Mouse (Mus musculus): Measurements from ENCODE around the gene Aff3. TPM values are rescaled to one million over a fixed set of nuclear protein-coding genes. Genes with fewer than 3 reads are reported as not detected.

Aff3 gene
- polyA plus RNA-seq, 1 experiment from 2014 or later, result 9.6 TPM

DNA sequence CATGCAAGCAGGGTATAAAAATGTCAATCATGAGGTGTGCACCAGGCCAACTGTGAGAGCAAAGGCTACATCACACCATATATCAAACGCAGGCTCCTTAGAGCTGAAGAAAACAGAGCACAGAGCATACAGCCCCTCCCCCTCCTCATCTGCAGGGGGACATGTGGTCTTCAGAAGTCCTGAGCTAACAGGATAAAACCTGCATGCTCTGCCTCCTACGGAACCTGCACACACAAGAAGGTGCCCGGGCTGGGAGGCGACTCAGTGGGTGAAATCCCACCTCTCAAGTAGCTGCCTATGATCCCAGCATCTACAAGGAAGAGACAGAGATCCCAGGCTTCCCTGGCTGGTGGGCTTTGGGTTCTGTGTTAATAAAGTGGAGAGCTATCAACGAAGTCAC lies 70.0 kb downstream of the Aff3 start:
- no peak overlapping the region for H3K4me2 ChIP-seq (ENCODE audit: low read length)
- no peaks in the 10 kb centered on the region for H3K36me3 ChIP-seq (ENCODE audit: control insufficient read depth, insufficient read depth, low read length)
- H3K4me3 ChIP-seq (ENCODE audit: low read depth, low read length), result no peak overlapping the region
- H3K27me3 ChIP-seq (ENCODE audit: control insufficient read depth, insufficient read depth, low read depth, low read length), result no peaks in the 10 kb centered on the region
- WGBS, result 55% methylated on average over 5 of the region's 5 CpGs
- H3K9me3 ChIP-seq (replicated peaks; ENCODE audit: control insufficient read depth, low read length, poor library complexity, severe bottlenecking), result no peaks in the 10 kb centered on the region
- no peak overlapping the region for H3K27ac ChIP-seq (ENCODE audit: low read length)
- no peak overlapping the region for H3K9ac ChIP-seq (ENCODE audit: low read depth, low read length)
- H3K4me1 ChIP-seq (ENCODE audit: control insufficient read depth, insufficient read depth, low read length), result peaks cover 23% of the 10 kb centered on the region
- no peak for ATAC-seq

DNA sequence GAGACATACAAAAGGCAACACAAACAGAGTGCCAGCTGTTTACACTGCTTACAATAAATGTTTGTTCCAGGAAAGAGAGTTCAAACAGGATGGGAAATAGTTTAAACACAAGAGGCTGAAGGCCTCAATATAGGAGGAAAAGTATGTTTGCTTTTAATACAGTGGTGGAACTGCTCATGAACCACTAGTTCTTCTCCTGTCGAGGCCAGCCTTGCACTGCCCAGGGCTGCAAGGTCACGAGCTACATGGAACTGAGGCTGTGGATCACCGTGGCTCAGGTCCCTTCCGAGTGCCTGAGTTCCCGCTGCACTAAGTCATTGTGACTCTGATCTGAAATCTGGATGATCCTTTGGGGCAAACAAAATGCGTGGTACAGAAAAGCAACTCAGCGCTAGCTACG lies 73.6 kb downstream of the Aff3 start:
- WGBS, result 73% methylated on average over 8 of the region's 8 CpGs

DNA sequence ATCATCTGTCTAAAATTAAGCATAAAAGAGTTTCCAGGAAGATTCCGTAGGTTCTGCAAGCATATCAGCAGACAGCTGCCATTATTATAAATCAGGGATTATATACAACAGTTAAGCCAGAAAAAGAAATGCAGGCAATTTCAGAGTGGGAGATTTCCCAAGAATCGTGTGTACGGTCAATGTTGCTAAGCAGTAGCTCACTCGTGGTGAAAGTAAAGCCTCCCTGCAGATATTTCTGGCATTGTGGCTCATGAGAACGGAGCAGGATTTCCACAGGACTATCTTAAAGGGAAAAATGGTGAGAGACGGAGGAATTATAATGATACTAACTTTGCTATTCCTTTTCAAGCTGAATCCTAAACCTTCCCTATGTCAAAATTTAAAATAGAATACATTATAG lies 76.0 kb downstream of the Aff3 start:
- no peak overlapping the region for H3K4me2 ChIP-seq (ENCODE audit: low read length)
- ATAC-seq, result no peak
- H3K9me3 ChIP-seq (replicated peaks; ENCODE audit: control insufficient read depth, low read length, poor library complexity, severe bottlenecking), result no peaks in the 10 kb centered on the region
- no peak overlapping the region for H3K9ac ChIP-seq (ENCODE audit: low read depth, low read length)
- H3K36me3 ChIP-seq (ENCODE audit: control insufficient read depth, insufficient read depth, low read length), result no peaks in the 10 kb centered on the region
- no peak overlapping the region for H3K4me3 ChIP-seq (ENCODE audit: low read depth, low read length)
- WGBS, result 54% methylated on average over 6 of the region's 6 CpGs
- H3K4me1 ChIP-seq (ENCODE audit: control insufficient read depth, insufficient read depth, low read length), result peaks cover 19% of the 10 kb centered on the region
- H3K27me3 ChIP-seq (ENCODE audit: control insufficient read depth, insufficient read depth, low read depth, low read length), result no peaks in the 10 kb centered on the region
- no peak overlapping the region; the same call in 1 of the 2 replicates for H3K27ac ChIP-seq (ENCODE audit: low read length)

More for the DNA sequence above, 73.6 kb downstream of the Aff3 start:
- H3K4me1 ChIP-seq (ENCODE audit: control insufficient read depth, insufficient read depth, low read length), result peaks cover 34% of the 10 kb centered on the region
- H3K4me3 ChIP-seq (ENCODE audit: low read depth, low read length), result no peak overlapping the region
- H3K27me3 ChIP-seq (ENCODE audit: control insufficient read depth, insufficient read depth, low read depth, low read length), result no peaks in the 10 kb centered on the region
- ATAC-seq, result no peak
- H3K9ac ChIP-seq (ENCODE audit: low read depth, low read length), result no peak overlapping the region
- no peaks in the 10 kb centered on the region for H3K36me3 ChIP-seq (ENCODE audit: control insufficient read depth, insufficient read depth, low read length)
- H3K27ac ChIP-seq (ENCODE audit: low read length), result no peak overlapping the region
- no peaks in the 10 kb centered on the region for H3K9me3 ChIP-seq (replicated peaks; ENCODE audit: control insufficient read depth, low read length, poor library complexity, severe bottlenecking)
- H3K4me2 ChIP-seq (ENCODE audit: low read length), result no peak overlapping the region

DNA sequence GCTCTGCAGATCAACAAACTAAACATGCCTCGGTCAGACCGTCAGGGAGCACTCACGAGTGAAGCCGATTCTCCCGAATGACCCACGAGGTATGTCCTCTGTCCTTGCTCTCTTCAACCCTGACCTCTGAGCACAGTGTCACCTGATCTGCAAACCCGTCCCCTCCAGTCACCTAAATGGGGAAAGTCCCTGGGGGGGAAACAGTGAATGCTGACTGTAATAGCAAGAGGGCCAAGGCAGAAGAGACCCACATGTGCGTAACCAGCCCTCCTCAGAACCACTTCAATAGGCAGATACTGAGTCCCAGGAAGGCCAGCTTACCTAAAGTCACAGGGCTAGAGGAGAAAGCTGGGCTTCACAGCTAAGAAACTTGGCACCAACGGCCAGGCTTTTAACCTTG lies 82.4 kb downstream of the Aff3 start:
- H3K9me3 ChIP-seq (replicated peaks; ENCODE audit: control insufficient read depth, low read length, poor library complexity, severe bottlenecking), result no peaks in the 10 kb centered on the region
- 87% methylated on average over 9 of the region's 9 CpGs for WGBS
- no peak overlapping the region for H3K4me3 ChIP-seq (ENCODE audit: low read depth, low read length)
- ATAC-seq, result no peak
- peaks cover 3% of the 10 kb centered on the region; the same call in 1 of the 2 replicates for H3K4me1 ChIP-seq (ENCODE audit: control insufficient read depth, insufficient read depth, low read length)
- H3K36me3 ChIP-seq (ENCODE audit: control insufficient read depth, insufficient read depth, low read length), result no peaks in the 10 kb centered on the region
- H3K27ac ChIP-seq (ENCODE audit: low read length), result no peak overlapping the region
- no peak overlapping the region for H3K9ac ChIP-seq (ENCODE audit: low read depth, low read length)
- no peaks in the 10 kb centered on the region for H3K27me3 ChIP-seq (ENCODE audit: control insufficient read depth, insufficient read depth, low read depth, low read length)
- no peak overlapping the region for H3K4me2 ChIP-seq (ENCODE audit: low read length)

DNA sequence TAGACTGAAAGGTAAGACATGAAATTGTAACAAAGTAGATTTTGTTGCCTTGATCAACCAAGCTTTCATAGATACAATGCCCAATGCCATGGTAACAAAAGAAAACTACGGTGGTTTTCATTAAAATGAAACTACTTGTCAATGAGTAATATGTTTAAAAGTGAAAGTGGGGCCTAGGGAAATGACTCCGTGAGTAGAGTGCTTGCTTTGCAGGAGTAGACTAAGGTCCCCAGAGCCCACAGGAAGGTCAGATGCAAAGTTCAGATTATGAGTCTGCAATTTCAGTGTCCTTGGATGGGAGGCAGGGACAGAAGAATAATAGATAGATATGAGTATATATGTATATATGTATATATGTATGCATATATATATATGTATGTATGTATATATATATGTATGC lies 84.2 kb downstream of the Aff3 start:
- H3K27me3 ChIP-seq (ENCODE audit: control insufficient read depth, insufficient read depth, low read depth, low read length), result no peaks in the 10 kb centered on the region
- no peak overlapping the region for H3K9ac ChIP-seq (ENCODE audit: low read depth, low read length)
- no peak overlapping the region for H3K4me2 ChIP-seq (ENCODE audit: low read length)
- ATAC-seq, result no peak
- no peaks in the 10 kb centered on the region for H3K9me3 ChIP-seq (replicated peaks; ENCODE audit: control insufficient read depth, low read length, poor library complexity, severe bottlenecking)
- peaks cover 3% of the 10 kb centered on the region; the same call in 1 of the 2 replicates for H3K4me1 ChIP-seq (ENCODE audit: control insufficient read depth, insufficient read depth, low read length)
- WGBS, result 89% methylated on average over 2 of the region's 2 CpGs
- H3K4me3 ChIP-seq (ENCODE audit: low read depth, low read length), result no peak overlapping the region
- no peaks in the 10 kb centered on the region for H3K36me3 ChIP-seq (ENCODE audit: control insufficient read depth, insufficient read depth, low read length)
- H3K27ac ChIP-seq (ENCODE audit: low read length), result no peak overlapping the region

DNA sequence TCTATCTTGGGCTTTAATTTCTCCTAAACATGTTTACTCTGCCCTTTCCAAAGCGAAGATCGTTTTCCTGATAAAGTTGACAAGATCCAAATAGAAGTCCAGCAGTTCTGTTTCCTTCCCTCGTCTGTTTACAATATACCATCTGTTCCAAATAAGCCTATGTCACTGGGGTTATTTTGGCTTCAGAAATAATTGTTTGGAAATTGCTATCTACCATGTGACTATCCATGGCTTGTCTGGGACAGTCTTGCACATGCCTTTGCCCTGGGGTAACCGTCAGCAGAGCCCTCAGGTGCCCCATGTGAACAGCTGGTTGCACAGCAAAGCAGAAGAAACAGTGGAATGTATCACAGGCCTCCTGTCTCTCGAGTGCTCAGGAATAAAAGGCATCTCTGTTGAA lies 86.4 kb downstream of the Aff3 start:
- no peaks in the 10 kb centered on the region for H3K36me3 ChIP-seq (ENCODE audit: control insufficient read depth, insufficient read depth, low read length)
- 0 out of 2 replicates have a peak, but pooled peaks have one; percentile 4 for ATAC-seq
- H3K9me3 ChIP-seq (replicated peaks; ENCODE audit: control insufficient read depth, low read length, poor library complexity, severe bottlenecking), result no peaks in the 10 kb centered on the region
- peaks cover 3% of the 10 kb centered on the region; the same call in 1 of the 2 replicates for H3K4me1 ChIP-seq (ENCODE audit: control insufficient read depth, insufficient read depth, low read length)
- H3K9ac ChIP-seq (ENCODE audit: low read depth, low read length), result no peak overlapping the region
- H3K27me3 ChIP-seq (ENCODE audit: control insufficient read depth, insufficient read depth, low read depth, low read length), result no peaks in the 10 kb centered on the region
- 66% methylated on average over 5 of the region's 5 CpGs for WGBS
- H3K4me3 ChIP-seq (ENCODE audit: low read depth, low read length), result no peak overlapping the region
- H3K4me2 ChIP-seq (ENCODE audit: low read length), result no peak overlapping the region
- H3K27ac ChIP-seq (ENCODE audit: low read length), result no peak overlapping the region

DNA sequence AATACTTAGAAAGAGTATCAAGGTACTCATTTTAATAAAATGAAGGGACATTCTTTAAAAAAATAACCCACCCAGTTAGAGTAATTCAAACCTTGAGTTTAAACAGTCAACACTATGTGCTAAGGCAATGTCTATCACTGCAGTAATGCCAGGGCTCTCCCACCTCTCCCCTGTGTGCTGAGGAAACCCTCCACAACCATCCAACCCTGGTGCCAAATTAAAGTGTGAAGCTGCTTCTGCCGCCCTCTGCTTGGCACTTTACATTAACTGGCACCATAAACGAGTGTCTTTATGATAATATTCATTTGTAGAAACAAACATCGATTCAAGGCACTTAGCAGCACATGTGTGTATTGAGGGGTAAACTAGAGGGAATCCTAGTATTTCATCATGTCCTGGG lies 97.0 kb downstream of the Aff3 start:
- no peak for ATAC-seq
- H3K27me3 ChIP-seq (ENCODE audit: control insufficient read depth, insufficient read depth, low read depth, low read length), result no peaks in the 10 kb centered on the region
- no peak overlapping the region for H3K4me3 ChIP-seq (ENCODE audit: low read depth, low read length)
- no peak overlapping the region for H3K27ac ChIP-seq (ENCODE audit: low read length)
- 57% methylated on average over 3 of the region's 3 CpGs for WGBS
- H3K36me3 ChIP-seq (ENCODE audit: control insufficient read depth, insufficient read depth, low read length), result no peaks in the 10 kb centered on the region
- no peak overlapping the region for H3K4me2 ChIP-seq (ENCODE audit: low read length)
- no peak overlapping the region for H3K9ac ChIP-seq (ENCODE audit: low read depth, low read length)
- peaks cover 35% of the 10 kb centered on the region for H3K4me1 ChIP-seq (ENCODE audit: control insufficient read depth, insufficient read depth, low read length)
- H3K9me3 ChIP-seq (replicated peaks; ENCODE audit: control insufficient read depth, low read length, poor library complexity, severe bottlenecking), result no peaks in the 10 kb centered on the region

DNA sequence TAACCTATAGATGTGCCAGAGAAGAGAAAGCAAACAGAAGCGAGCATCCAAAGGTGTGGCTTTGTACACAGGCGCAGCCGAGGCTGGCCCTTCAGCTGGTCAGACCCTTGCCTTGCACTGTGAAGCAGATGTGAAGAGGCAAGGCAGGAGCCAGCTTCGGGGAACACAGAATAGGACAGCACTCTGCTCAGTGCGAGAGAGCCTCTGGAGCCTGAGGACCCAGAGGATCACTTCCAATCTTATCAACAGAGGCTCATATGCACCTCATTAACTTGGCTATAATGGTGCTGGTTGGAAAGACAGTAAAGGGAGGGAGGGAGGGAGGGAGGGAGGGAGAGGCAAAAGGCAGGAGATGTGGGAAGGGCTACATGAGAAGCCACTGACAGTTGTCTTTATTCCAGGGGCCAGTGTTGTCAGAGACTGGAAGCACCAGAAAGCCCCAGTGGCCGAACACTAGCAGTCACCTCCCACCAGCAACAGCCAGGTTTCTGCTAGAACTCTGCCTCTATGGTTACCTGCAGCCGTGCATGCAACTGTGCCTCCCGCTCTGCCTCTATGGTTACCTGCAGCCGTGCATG lies 98.6 kb downstream of the Aff3 start:
- H3K4me1 ChIP-seq (ENCODE audit: control insufficient read depth, insufficient read depth, low read length), result peaks cover 51% of the 10 kb centered on the region
- ATAC-seq, result peak; percentile 30; the same call in 1 of the 2 replicates
- H3K4me2 ChIP-seq (ENCODE audit: low read length), result no peak overlapping the region
- no peaks in the 10 kb centered on the region for H3K36me3 ChIP-seq (ENCODE audit: control insufficient read depth, insufficient read depth, low read length)
- H3K9ac ChIP-seq (ENCODE audit: low read depth, low read length), result 0 out of 2 replicates have a peak overlapping the region, but pooled peaks have one; percentile 22
- peak overlapping the region; percentile 1 for H3K27ac ChIP-seq (ENCODE audit: low read length)
- WGBS, result 37% methylated on average over 8 of the region's 9 CpGs
- no peak overlapping the region for H3K4me3 ChIP-seq (ENCODE audit: low read depth, low read length)
- no peaks in the 10 kb centered on the region for H3K9me3 ChIP-seq (replicated peaks; ENCODE audit: control insufficient read depth, low read length, poor library complexity, severe bottlenecking)
- H3K27me3 ChIP-seq (ENCODE audit: control insufficient read depth, insufficient read depth, low read depth, low read length), result no peaks in the 10 kb centered on the region

DNA sequence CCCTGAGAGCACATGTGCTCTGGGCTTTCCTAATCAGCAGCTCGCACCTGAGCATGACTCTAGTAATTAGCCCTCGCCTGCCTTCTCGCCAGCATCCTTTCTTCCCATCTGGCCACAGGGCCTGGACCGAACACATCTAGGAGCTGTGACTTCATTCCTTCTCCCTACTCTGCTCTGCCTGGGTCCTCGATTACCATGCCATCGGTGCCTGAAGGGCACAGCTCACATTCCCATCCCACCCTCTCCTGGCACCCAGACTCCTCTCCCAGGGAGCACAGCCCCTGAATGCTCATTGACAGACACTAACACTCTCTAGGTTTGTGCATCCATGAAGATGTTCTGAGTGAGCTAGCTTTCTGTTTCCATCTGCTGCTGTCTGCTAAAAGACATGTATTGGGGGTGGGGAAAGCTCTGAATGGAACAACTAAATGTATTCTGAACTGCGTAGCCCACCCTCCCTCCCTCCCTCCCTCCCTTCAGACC lies 99.4 kb downstream of the Aff3 start:
- H3K27me3 ChIP-seq (ENCODE audit: control insufficient read depth, insufficient read depth, low read depth, low read length), result no peaks in the 10 kb centered on the region
- peak overlapping the region; percentile 76 for H3K27ac ChIP-seq (ENCODE audit: low read length)
- peaks cover 55% of the 10 kb centered on the region for H3K4me1 ChIP-seq (ENCODE audit: control insufficient read depth, insufficient read depth, low read length)
- no peaks in the 10 kb centered on the region for H3K36me3 ChIP-seq (ENCODE audit: control insufficient read depth, insufficient read depth, low read length)
- 17% methylated on average over 7 of the region's 7 CpGs for WGBS
- peak overlapping the region; percentile 43; the same call in 1 of the 2 replicates for H3K9ac ChIP-seq (ENCODE audit: low read depth, low read length)
- H3K4me3 ChIP-seq (ENCODE audit: low read depth, low read length), result no peak overlapping the region
- 0 out of 2 replicates have a peak overlapping the region, but pooled peaks have one; percentile 12 for H3K4me2 ChIP-seq (ENCODE audit: low read length)
- no peaks in the 10 kb centered on the region for H3K9me3 ChIP-seq (replicated peaks; ENCODE audit: control insufficient read depth, low read length, poor library complexity, severe bottlenecking)
- ATAC-seq, result no peak

All from midbrain, embryonic 16.5 days (tissue).